Mouse (Mus musculus) limb, embryonic 14.5 days (tissue): ENCODE measurements around the gene Olfr479. TPM values are rescaled to one million over a fixed set of nuclear protein-coding genes. Genes with fewer than 3 reads are reported as not detected.
"Not testable (repeated sequence)": the region's sequence is repeated elsewhere in the genome, so short reads cannot be mapped to it uniquely, and the experiment has no call there.

ENCODE experiments used
- ATAC-seq: fragments of 200-750 bp; cut with Nextera tagmentation; 2 replicates; pipeline ENCODE4 v1.8.0; 2017; ENCODE audit warnings: low read depth, moderate number of reproducible peaks, moderate TSS enrichment; ENCODE audit not compliant: low FRiP score
- DNase-seq: peaks from one replicate; pipeline ENCODE4 v3.0.0-alpha.2; 2015; ENCODE audit warnings: low spot score
- H3K27ac ChIP-seq: fragments of 300-500 bp; sonication (generic); replicated peaks from 2 replicates; pipeline ENCODE4 v1.5.1; 2014; ENCODE audit warnings: low read depth, mild to moderate bottlenecking, low read length, moderate library complexity, mixed read lengths
- H3K27me3 ChIP-seq: fragments of 300-500 bp; sonication (generic); 2 replicates; pipeline ENCODE4 v1.6.1; 2014; ENCODE audit warnings: low read length, mixed read lengths; ENCODE audit not compliant: control insufficient read depth, insufficient read depth
- H3K36me3 ChIP-seq: fragments of 300-500 bp; sonication (generic); 2 replicates; pipeline ENCODE4 v1.6.1; 2014; ENCODE audit warnings: mild to moderate bottlenecking, low read length, moderate library complexity, mixed read lengths; ENCODE audit not compliant: control insufficient read depth, insufficient read depth
- H3K4me1 ChIP-seq: fragments of 300-500 bp; sonication (generic); 2 replicates; pipeline ENCODE4 v1.6.1; 2014; ENCODE audit warnings: antibody characterized with exemption, low read length, mixed read lengths; ENCODE audit not compliant: control insufficient read depth, insufficient read depth
- H3K4me2 ChIP-seq: fragments of 300-500 bp; sonication (generic); replicated peaks from 2 replicates; pipeline ENCODE4 v1.6.1; 2014; ENCODE audit warnings: low read depth, mild to moderate bottlenecking, low read length, moderate library complexity; ENCODE audit not compliant: severe bottlenecking
- H3K4me3 ChIP-seq: fragments of 300-500 bp; sonication (generic); replicated peaks from 2 replicates; pipeline ENCODE4 v1.5.1; 2014; ENCODE audit warnings: low read length
- H3K9ac ChIP-seq: fragments of 300-500 bp; sonication (generic); 2 replicates; pipeline ENCODE4 v1.6.1; 2014; ENCODE audit warnings: mild to moderate bottlenecking, low read depth, low read length, moderate library complexity; ENCODE audit not compliant: severe bottlenecking
- H3K9me3 ChIP-seq: fragments of 300-500 bp; sonication (generic); 2 replicates; pipeline ENCODE4 v1.6.1; 2016; ENCODE audit warnings: low read length; ENCODE audit not compliant: control insufficient read depth
- POLR2A ChIP-seq: fragments of 200-500 bp; IDR thresholded peaks from 2 replicates; pipeline ENCODE4 v1.8.0; 2012; ENCODE audit warnings: inconsistent platforms, mild to moderate bottlenecking, moderate library complexity, borderline replicate concordance; ENCODE audit not compliant: insufficient read depth, insufficient read length; ENCODE audit errors: extremely low read depth
- WGBS: fragments of 180-500 bp; shearing (Covaris S2); extraction: QIAGEN DNeasy Blood & Tissue Kit; methylation state at CpG from one replicate; pipeline ENCODE4 v1.1.7; 2014; 5-methylcytosine and 5-hydroxymethylcytosine counted together
- polyA plus RNA-seq, 2 experiments: library from polyadenylated mRNA; depleted of rRNA in 1 of 2; stranded (reverse) in 1 of 2; unstranded in 1 of 2; fragments of >200 nt; fragmentation: Nextera tagmentation in 1 of 2; extraction: Ambion mirVana in 1 of 2; gene quantifications; 2 replicates each; pipeline versions ENCODE4 v1.2.1 to v1.2.3; 2012 to 2014

Gene Olfr479
- not detected in 2 replicates for polyA plus RNA-seq (2012; rRNA removed)
- polyA plus RNA-seq (2014; fragmentation: Nextera tagmentation; extraction: Ambion mirVana): not detected in 2 replicates

DNA sequence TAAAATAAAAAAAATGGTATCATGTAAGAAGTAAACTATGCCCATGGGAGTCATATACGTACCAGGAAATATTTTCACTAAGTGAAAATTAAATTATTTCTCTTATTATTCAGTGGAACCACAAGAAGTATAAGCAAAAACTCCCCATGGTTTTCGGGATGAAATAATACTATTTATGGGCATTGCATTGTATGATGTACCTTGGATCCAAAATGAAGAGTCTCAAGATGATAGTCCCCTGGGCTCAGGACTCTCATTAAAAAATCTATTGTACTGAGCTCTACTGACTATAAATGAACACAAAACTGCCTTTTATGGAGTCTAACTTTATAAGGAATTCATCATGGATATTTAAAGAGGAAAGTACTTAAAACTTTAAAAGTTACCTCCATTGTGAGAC lies at the start of gene Olfr479:
Gene Olfr479 (plus strand): TSS at position 301 of the 400 bp plus-strand sequence.
- Histone ChIP-seq H3K27me3 (no peaks in the 10 kb centered on the region), H3K4me3 (no peak within 1 kb of the TSS), H3K4me2 (no peak within 1 kb of the TSS), H3K27ac (no peak within 1 kb of the TSS), H3K9ac (no peak within 1 kb of the TSS), H3K4me1 (no peaks in the 10 kb centered on the region), H3K36me3 (no peaks in the 10 kb centered on the region), H3K9me3 (no peaks in the 10 kb centered on the region)
- ATAC-seq (no peak), DNase-seq (no peak)
- no peak for TF ChIP-seq POLR2A
- 86% methylated on average over 2 of the region's 2 CpGs for WGBS

DNA sequence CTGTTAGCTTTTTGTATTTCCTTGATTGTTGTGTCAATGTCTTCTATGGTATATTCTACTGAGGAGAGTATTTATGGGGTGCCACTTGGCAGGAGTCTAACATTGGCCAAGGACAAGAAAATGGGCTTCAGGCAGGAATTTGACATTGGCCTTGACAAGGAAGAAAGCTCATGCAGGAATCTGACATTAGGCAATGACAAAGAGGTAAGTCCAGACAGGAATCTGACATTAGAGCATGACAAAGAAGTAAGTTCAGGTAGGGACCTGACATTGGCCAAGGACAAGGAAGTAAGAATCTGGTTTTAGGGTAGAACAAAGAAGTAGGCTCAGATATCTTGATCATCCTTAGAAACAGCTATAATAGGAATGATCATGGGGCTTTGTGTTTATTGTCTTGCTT lies 36.2 kb upstream of the Olfr479 start:
- H3K4me3 ChIP-seq, H3K36me3 ChIP-seq, H3K9me3 ChIP-seq, H3K4me2 ChIP-seq, DNase-seq, H3K9ac ChIP-seq, H3K4me1 ChIP-seq, H3K27me3 ChIP-seq, H3K27ac ChIP-seq, ATAC-seq: not testable (repeated sequence)

DNA sequence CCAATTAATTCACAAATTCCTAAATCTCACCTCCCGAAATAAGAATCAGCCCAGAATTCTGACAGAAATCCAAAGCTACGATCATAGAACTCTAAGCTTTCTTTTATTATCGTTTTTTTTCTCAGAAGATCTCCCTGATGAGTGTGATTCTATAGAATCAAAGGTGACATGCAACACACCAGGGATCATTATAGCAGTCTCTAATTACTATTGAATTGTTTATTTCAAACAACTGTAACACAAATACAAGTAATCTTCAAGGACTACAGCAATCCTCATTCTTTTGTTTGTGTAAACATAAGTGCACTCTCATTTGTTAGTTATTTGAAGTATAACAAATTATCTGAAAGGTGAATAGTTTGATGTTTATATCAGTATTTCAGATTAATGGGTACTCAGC lies 16.6 kb upstream of the Olfr479 start, which contains the start of gene Olfr478:
Gene Olfr478 (minus strand): TSS at position 101 of the 400 bp plus-strand sequence.
- Histone ChIP-seq H3K9ac (no peak within 1 kb of the TSS), H3K36me3 (no peaks in the 10 kb centered on the region), H3K27ac (no peak within 1 kb of the TSS), H3K9me3 (no peaks in the 10 kb centered on the region), H3K4me2 (no peak within 1 kb of the TSS), H3K4me3 (no peak within 1 kb of the TSS), H3K27me3 (no peaks in the 10 kb centered on the region), H3K4me1 (no peaks in the 10 kb centered on the region)
- WGBS: 86% methylated on average over 3 of the region's 3 CpGs
- no peak for ATAC-seq
- DNase-seq: no peak
- no peak for TF ChIP-seq POLR2A

GRCm38 (mm10) chr7:108067246-108067645 lies 16.8 kb downstream of the Olfr479 start, which contains the start of gene Olfr480:
TSS of gene Olfr480 (minus strand) at chr7:108067346.
- no peaks in the 10 kb centered on the region for H3K27me3 ChIP-seq
- H3K4me2 ChIP-seq: no peak within 1 kb of the TSS
- DNase-seq: no peak
- TF ChIP-seq POLR2A: no peak
- ATAC-seq: no peak
- H3K36me3 ChIP-seq: no peaks in the 10 kb centered on the region
- H3K9me3 ChIP-seq: no peaks in the 10 kb centered on the region
- no peak within 1 kb of the TSS for H3K27ac ChIP-seq
- no peak within 1 kb of the TSS for H3K4me3 ChIP-seq
- WGBS: 80% methylated on average over 1 of the region's 1 CpGs
- H3K4me1 ChIP-seq: no peaks in the 10 kb centered on the region
- H3K9ac ChIP-seq: no peak within 1 kb of the TSS

- no peak for ATAC-seq
- no peak for DNase-seq
- Histone ChIP-seq H3K4me2 (no peak within 1 kb of the TSS), H3K4me1 (no peaks in the 10 kb centered on the region), H3K36me3 (no peaks in the 10 kb centered on the region), H3K4me3 (no peak within 1 kb of the TSS), H3K27ac (no peak within 1 kb of the TSS), H3K27me3 (no peaks in the 10 kb centered on the region), H3K9ac (no peak within 1 kb of the TSS), H3K9me3 (no peaks in the 10 kb centered on the region)
- no peak for TF ChIP-seq POLR2A
Observed at GRCm38 (mm10) chr7:108079555-108079954, 29.1 kb downstream of the Olfr479 start, which contains the start of gene Olfr481. TSS of gene Olfr481 (plus strand) at chr7:108079855.

GRCm38 (mm10) chr7:108097486-108097885 lies 47.0 kb downstream of the Olfr479 start, which contains the start of gene Olfr482:
TSS of gene Olfr482 (minus strand) at chr7:108097586.
- Histone ChIP-seq H3K27me3 (no peaks in the 10 kb centered on the region), H3K9me3 (no peaks in the 10 kb centered on the region), H3K4me2 (no peak within 1 kb of the TSS), H3K36me3 (no peaks in the 10 kb centered on the region), H3K27ac (no peak within 1 kb of the TSS), H3K4me3 (no peak within 1 kb of the TSS), H3K4me1 (no peaks in the 10 kb centered on the region), H3K9ac (no peak within 1 kb of the TSS)
- ATAC-seq (no peak), DNase-seq (no peak)
- 76% methylated on average over 1 of the region's 1 CpGs for WGBS
- no peak for TF ChIP-seq POLR2A
